Mouse (Mus musculus) Patski (cell line): ENCODE data around the gene Olfr132. TPM values are rescaled to one million over a fixed set of nuclear protein-coding genes. Genes with fewer than 3 reads are reported as not detected.
"Not testable (repeated sequence)": the region's sequence is repeated elsewhere in the genome, so short reads cannot be mapped to it uniquely, and the experiment has no call there.

Experiments
- ATAC-seq: fragments of 100-300 bp; one replicate; pipeline ENCODE4 v1.8.0; 2021
- CTCF ChIA-PET: fragments of 350-600 bp; sonication (Branson Sonifier 250); formaldehyde crosslinking; loops from one replicate; lab custom pipeline; 2022; ENCODE audit warnings: inconsistent platforms; lab: Charles Lee
- POLR2A ChIA-PET: fragments of 350-600 bp; sonication (Branson Sonifier 250); formaldehyde crosslinking; loops from one replicate; lab custom pipeline; 2022; ENCODE audit warnings: antibody characterized with exemption, inconsistent platforms; lab: Charles Lee
- DNase-seq: peaks from one replicate; pipeline ENCODE4 v3.0.0-alpha.2; 2011; ENCODE audit warnings: low read depth, low spot score
- H3K27me3 ChIP-seq: fragments of 371-371 bp; one replicate; pipeline ENCODE4 v1.5.1; 2021
- CTCF ChIP-seq: fragments of 100-300 bp; IDR thresholded peaks from one replicate; pipeline ENCODE4 v1.5.1; 2021
- in situ Hi-C: fragments of 300-500 bp; cut with MboI; formaldehyde crosslinking; loops from 3 replicates; pipeline ENCODE4 v1.11.1; 2018; ENCODE audit warnings: low pct_unique_long_range_greater_than_20kb, mixed read lengths
- polyA plus RNA-seq: library from polyadenylated mRNA; unstranded; gene quantifications from one replicate; pipeline ENCODE4 v1.2.3, GENCODE M21; 2021

The Olfr132 gene
- not detected for polyA plus RNA-seq

GRCm38 (mm10) chr17:38134426-38134825, at the start of gene Olfr132:
TSS of gene Olfr132 (minus strand) at chr17:38134526.
- POLR2A ChIA-PET: no interaction called here
- ATAC-seq: no peak

GRCm38 (mm10) chr17:38171088-38171487, 36.8 kb upstream of the Olfr132 start, which contains the start of gene Olfr134:
TSS of gene Olfr134 (plus strand) at chr17:38171388.
- POLR2A ChIA-PET: no interaction called here
- TF ChIP-seq CTCF: no peak
- CTCF ChIA-PET: no interaction called here
- in situ Hi-C loops: no loop called here
- DNase-seq (no peak), ATAC-seq (no peak)
- H3K27me3 ChIP-seq: no peaks in the 10 kb centered on the region

More at GRCm38 (mm10) chr17:38134426-38134825, at the start of gene Olfr132:
- in situ Hi-C loops: no loop called here
- TF ChIP-seq CTCF: no peak
- CTCF ChIA-PET: no interaction called here
- DNase-seq: no peak
- H3K27me3 ChIP-seq: no peaks in the 10 kb centered on the region

GRCm38 (mm10) chr17:38144981-38145380, 10.7 kb upstream of the Olfr132 start, which contains the start of gene Olfr133:
TSS of gene Olfr133 (plus strand) at chr17:38145281.
- ATAC-seq (no peak), DNase-seq (no peak)
- TF ChIP-seq CTCF: no peak
- CTCF ChIA-PET: no interaction called here
- no peaks in the 10 kb centered on the region for H3K27me3 ChIP-seq
- in situ Hi-C loops: no loop called here
- POLR2A ChIA-PET: no interaction called here

- in situ Hi-C loops, POLR2A ChIA-PET, DNase-seq, H3K27me3 ChIP-seq, CTCF ChIA-PET, ATAC-seq: not testable (repeated sequence)
These were observed 9.0 kb downstream of the Olfr132 start for GRCm38 (mm10) chr17:38125371-38125770.

GRCm38 (mm10) chr17:38124199-38124598, 10.1 kb downstream of the Olfr132 start:
- H3K27me3 ChIP-seq, POLR2A ChIA-PET, DNase-seq, ATAC-seq, in situ Hi-C loops, CTCF ChIA-PET: not testable (repeated sequence)

- ChIA-PET POLR2A (no interaction called here), CTCF (no interaction called here)
- ATAC-seq (no peak), DNase-seq (no peak)
- TF ChIP-seq CTCF: no peak
- in situ Hi-C loops: no loop called here
- no peaks in the 10 kb centered on the region for H3K27me3 ChIP-seq
These were observed 45.7 kb downstream of the Olfr132 start, which contains the start of gene Olfr131 for GRCm38 (mm10) chr17:38088593-38088992. TSS of gene Olfr131 (minus strand) at chr17:38088693.

GRCm38 (mm10) chr17:38082364-38082763, 52.0 kb downstream of the Olfr132 start:
- no peaks in the 10 kb centered on the region for H3K27me3 ChIP-seq
- DNase-seq: no peak
- TF ChIP-seq CTCF: no peak
- POLR2A ChIA-PET: no interaction called here
- in situ Hi-C loops: no loop called here
- no peak for ATAC-seq
- CTCF ChIA-PET: no interaction called here

Other genes with a start within 250 kb of the Olfr132 start
- 0.08 TPM for gene Olfr127, start 234.1 kb downstream of the Olfr132 start, polyA plus RNA-seq
- not detected for gene Olfr128, start 214.0 kb downstream of the Olfr132 start, polyA plus RNA-seq
- not detected for gene Olfr761, start 181.4 kb downstream of the Olfr132 start, polyA plus RNA-seq
- not detected for gene Olfr129, start 74.4 kb downstream of the Olfr132 start, polyA plus RNA-seq
- not detected for gene Olfr130, start 70.6 kb downstream of the Olfr132 start, polyA plus RNA-seq
- gene Olfr131, start 45.8 kb downstream of the Olfr132 start, polyA plus RNA-seq: not detected
- not detected for gene Olfr133, start 10.8 kb upstream of the Olfr132 start, polyA plus RNA-seq
- not detected for gene Olfr134, start 36.9 kb upstream of the Olfr132 start, polyA plus RNA-seq
- not detected for gene Olfr135, start 69.8 kb upstream of the Olfr132 start, polyA plus RNA-seq
- gene Olfr138, start 126.5 kb upstream of the Olfr132 start, polyA plus RNA-seq: not detected
- gene Olfr137, start 173.0 kb upstream of the Olfr132 start, polyA plus RNA-seq: not detected
- gene Olfr136, start 195.3 kb upstream of the Olfr132 start, polyA plus RNA-seq: not detected